Mouse (Mus musculus): ENCODE measurements around the gene Zfyve1. TPM values are rescaled to one million over a fixed set of nuclear protein-coding genes. Genes with fewer than 3 reads are reported as not detected.

The Zfyve1 gene
- polyA plus RNA-seq, 1 experiment from 2014 or later: 22.8 TPM

GRCm38 (mm10) chr12:83586628-83587027 is 10.4 kb downstream of the Zfyve1 start:
- no peak overlapping the region for H3K9ac ChIP-seq
- no peak for DNase-seq (ENCODE audit: low spot score)
- WGBS: 98% methylated on average over 5 of the region's 5 CpGs
- no peak for ATAC-seq (ENCODE audit: low FRiP score)
- H3K4me2 ChIP-seq (replicated peaks): no peak overlapping the region
- no peak overlapping the region for H3K4me3 ChIP-seq (replicated peaks; ENCODE audit: low read length)
- H3K27me3 ChIP-seq (ENCODE audit: control insufficient read depth, insufficient read depth, low read length): no peaks in the 10 kb centered on the region
- H3K27ac ChIP-seq: no peak overlapping the region
- no peaks in the 10 kb centered on the region for H3K9me3 ChIP-seq (ENCODE audit: control insufficient read depth, low read length)
- H3K4me1 ChIP-seq (replicated peaks; ENCODE audit: control insufficient read depth, insufficient read depth, low read length): no peaks in the 10 kb centered on the region
- peaks cover 78% of the 10 kb centered on the region for H3K36me3 ChIP-seq (replicated peaks; ENCODE audit: control insufficient read depth, insufficient read depth)

- WGBS: 70% methylated on average over 4 of the region's 4 CpGs
These were observed 14.3 kb downstream of the Zfyve1 start for GRCm38 (mm10) chr12:83582747-83583146.

GRCm38 (mm10) chr12:83582106-83582505 is 14.9 kb downstream of the Zfyve1 start:
- 58% methylated on average over 4 of the region's 4 CpGs for WGBS

More at GRCm38 (mm10) chr12:83582747-83583146, 14.3 kb downstream of the Zfyve1 start:
- Histone ChIP-seq H3K4me1 (replicated peaks; ENCODE audit: control insufficient read depth, insufficient read depth, low read length) (peaks cover 10% of the 10 kb centered on the region; the same call in 1 of the 2 replicates), H3K9me3 (ENCODE audit: control insufficient read depth, low read length) (no peaks in the 10 kb centered on the region), H3K27me3 (ENCODE audit: control insufficient read depth, insufficient read depth, low read length) (no peaks in the 10 kb centered on the region), H3K36me3 (replicated peaks; ENCODE audit: control insufficient read depth, insufficient read depth) (peaks cover 48% of the 10 kb centered on the region), H3K27ac (no peak overlapping the region), H3K9ac (no peak overlapping the region), H3K4me2 (replicated peaks) (no peak overlapping the region), H3K4me3 (replicated peaks; ENCODE audit: low read length) (no peak overlapping the region)
- ATAC-seq (ENCODE audit: low FRiP score): no peak
- no peak for DNase-seq (ENCODE audit: low spot score)

GRCm38 (mm10) chr12:83580283-83580682 is 16.7 kb downstream of the Zfyve1 start:
- H3K9ac ChIP-seq: no peak overlapping the region
- ATAC-seq (ENCODE audit: low FRiP score) (no peak), DNase-seq (ENCODE audit: low spot score) (no peak)
- no peaks in the 10 kb centered on the region for H3K9me3 ChIP-seq (ENCODE audit: control insufficient read depth, low read length)
- 95% methylated on average over 3 of the region's 3 CpGs for WGBS
- no peaks in the 10 kb centered on the region for H3K27me3 ChIP-seq (ENCODE audit: control insufficient read depth, insufficient read depth, low read length)
- H3K36me3 ChIP-seq (replicated peaks; ENCODE audit: control insufficient read depth, insufficient read depth): peaks cover 44% of the 10 kb centered on the region
- no peak overlapping the region for H3K27ac ChIP-seq
- H3K4me2 ChIP-seq (replicated peaks): no peak overlapping the region
- no peak overlapping the region for H3K4me3 ChIP-seq (replicated peaks; ENCODE audit: low read length)
- H3K4me1 ChIP-seq (replicated peaks; ENCODE audit: control insufficient read depth, insufficient read depth, low read length): peaks cover 10% of the 10 kb centered on the region; the same call in 1 of the 2 replicates

More at GRCm38 (mm10) chr12:83582106-83582505, 14.9 kb downstream of the Zfyve1 start:
- Histone ChIP-seq H3K9me3 (ENCODE audit: control insufficient read depth, low read length) (no peaks in the 10 kb centered on the region), H3K4me3 (replicated peaks; ENCODE audit: low read length) (no peak overlapping the region), H3K27me3 (ENCODE audit: control insufficient read depth, insufficient read depth, low read length) (no peaks in the 10 kb centered on the region), H3K4me2 (replicated peaks) (no peak overlapping the region), H3K36me3 (replicated peaks; ENCODE audit: control insufficient read depth, insufficient read depth) (peaks cover 48% of the 10 kb centered on the region), H3K27ac (no peak overlapping the region), H3K4me1 (replicated peaks; ENCODE audit: control insufficient read depth, insufficient read depth, low read length) (peaks cover 10% of the 10 kb centered on the region; the same call in 1 of the 2 replicates), H3K9ac (no peak overlapping the region)
- no peak for DNase-seq (ENCODE audit: low spot score)
- ATAC-seq (ENCODE audit: low FRiP score): no peak

- H3K27ac ChIP-seq: no peak overlapping the region
- H3K9me3 ChIP-seq (ENCODE audit: control insufficient read depth, low read length): no peaks in the 10 kb centered on the region
- no peak for ATAC-seq (ENCODE audit: low FRiP score)
- peaks cover 10% of the 10 kb centered on the region; the same call in 1 of the 2 replicates for H3K4me1 ChIP-seq (replicated peaks; ENCODE audit: control insufficient read depth, insufficient read depth, low read length)
- no peak for DNase-seq (ENCODE audit: low spot score)
- no peak overlapping the region for H3K4me3 ChIP-seq (replicated peaks; ENCODE audit: low read length)
- H3K27me3 ChIP-seq (ENCODE audit: control insufficient read depth, insufficient read depth, low read length): no peaks in the 10 kb centered on the region
- 63% methylated on average over 3 of the region's 3 CpGs for WGBS
- H3K4me2 ChIP-seq (replicated peaks): no peak overlapping the region
- H3K36me3 ChIP-seq (replicated peaks; ENCODE audit: control insufficient read depth, insufficient read depth): peaks cover 46% of the 10 kb centered on the region
- no peak overlapping the region for H3K9ac ChIP-seq
These were observed 18.0 kb downstream of the Zfyve1 start for GRCm38 (mm10) chr12:83578896-83579569.

- WGBS: 76% methylated on average over 2 of the region's 2 CpGs
- peaks cover 46% of the 10 kb centered on the region for H3K36me3 ChIP-seq (replicated peaks; ENCODE audit: control insufficient read depth, insufficient read depth)
- no peaks in the 10 kb centered on the region for H3K9me3 ChIP-seq (ENCODE audit: control insufficient read depth, low read length)
- H3K27ac ChIP-seq: no peak overlapping the region
- H3K4me1 ChIP-seq (replicated peaks; ENCODE audit: control insufficient read depth, insufficient read depth, low read length): peaks cover 10% of the 10 kb centered on the region; the same call in 1 of the 2 replicates
- no peak for DNase-seq (ENCODE audit: low spot score)
- H3K4me2 ChIP-seq (replicated peaks): no peak overlapping the region
- no peaks in the 10 kb centered on the region for H3K27me3 ChIP-seq (ENCODE audit: control insufficient read depth, insufficient read depth, low read length)
- H3K4me3 ChIP-seq (replicated peaks; ENCODE audit: low read length): no peak overlapping the region
- no peak overlapping the region for H3K9ac ChIP-seq
- no peak for ATAC-seq (ENCODE audit: low FRiP score)
These were observed 18.7 kb downstream of the Zfyve1 start for GRCm38 (mm10) chr12:83578356-83578755.

- no peak overlapping the region for H3K9ac ChIP-seq
- H3K4me3 ChIP-seq (replicated peaks; ENCODE audit: low read length): no peak overlapping the region
- H3K36me3 ChIP-seq (replicated peaks; ENCODE audit: control insufficient read depth, insufficient read depth): peaks cover 53% of the 10 kb centered on the region
- no peak overlapping the region for H3K4me2 ChIP-seq (replicated peaks)
- H3K27me3 ChIP-seq (ENCODE audit: control insufficient read depth, insufficient read depth, low read length): no peaks in the 10 kb centered on the region
- 98% methylated on average over 5 of the region's 5 CpGs for WGBS
- H3K9me3 ChIP-seq (ENCODE audit: control insufficient read depth, low read length): no peaks in the 10 kb centered on the region
- ATAC-seq (ENCODE audit: low FRiP score) (no peak), DNase-seq (ENCODE audit: low spot score) (no peak)
- peaks cover 10% of the 10 kb centered on the region; the same call in 1 of the 2 replicates for H3K4me1 ChIP-seq (replicated peaks; ENCODE audit: control insufficient read depth, insufficient read depth, low read length)
- H3K27ac ChIP-seq: no peak overlapping the region
These were observed 19.6 kb downstream of the Zfyve1 start for GRCm38 (mm10) chr12:83577445-83577844.

GRCm38 (mm10) chr12:83572717-83573116 is 24.3 kb downstream of the Zfyve1 start:
- H3K4me1 ChIP-seq (replicated peaks; ENCODE audit: control insufficient read depth, insufficient read depth, low read length): no peaks in the 10 kb centered on the region
- no peak overlapping the region for H3K9ac ChIP-seq
- H3K4me3 ChIP-seq (replicated peaks; ENCODE audit: low read length): no peak overlapping the region
- no peak overlapping the region for H3K27ac ChIP-seq
- H3K9me3 ChIP-seq (ENCODE audit: control insufficient read depth, low read length): no peaks in the 10 kb centered on the region
- H3K4me2 ChIP-seq (replicated peaks): no peak overlapping the region
- DNase-seq (ENCODE audit: low spot score) (no peak), ATAC-seq (ENCODE audit: low FRiP score) (no peak)
- WGBS: 88% methylated on average over 5 of the region's 5 CpGs
- H3K36me3 ChIP-seq (replicated peaks; ENCODE audit: control insufficient read depth, insufficient read depth): peaks cover 89% of the 10 kb centered on the region
- no peaks in the 10 kb centered on the region for H3K27me3 ChIP-seq (ENCODE audit: control insufficient read depth, insufficient read depth, low read length)

- 73% methylated on average over 3 of the region's 3 CpGs for WGBS
- peaks cover 94% of the 10 kb centered on the region for H3K36me3 ChIP-seq (replicated peaks; ENCODE audit: control insufficient read depth, insufficient read depth)
- DNase-seq (ENCODE audit: low spot score) (no peak), ATAC-seq (ENCODE audit: low FRiP score) (no peak)
- no peaks in the 10 kb centered on the region for H3K9me3 ChIP-seq (ENCODE audit: control insufficient read depth, low read length)
- H3K27me3 ChIP-seq (ENCODE audit: control insufficient read depth, insufficient read depth, low read length): no peaks in the 10 kb centered on the region
- no peak overlapping the region for H3K27ac ChIP-seq
- no peak overlapping the region for H3K9ac ChIP-seq
- H3K4me3 ChIP-seq (replicated peaks; ENCODE audit: low read length): no peak overlapping the region
- no peaks in the 10 kb centered on the region for H3K4me1 ChIP-seq (replicated peaks; ENCODE audit: control insufficient read depth, insufficient read depth, low read length)
- no peak overlapping the region for H3K4me2 ChIP-seq (replicated peaks)
These were observed 27.2 kb downstream of the Zfyve1 start for GRCm38 (mm10) chr12:83569866-83570265.

All from hindbrain, embryonic 14.5 days (tissue).